Mouse (Mus musculus): ENCODE measurements around the gene Gm10295.

DNA sequence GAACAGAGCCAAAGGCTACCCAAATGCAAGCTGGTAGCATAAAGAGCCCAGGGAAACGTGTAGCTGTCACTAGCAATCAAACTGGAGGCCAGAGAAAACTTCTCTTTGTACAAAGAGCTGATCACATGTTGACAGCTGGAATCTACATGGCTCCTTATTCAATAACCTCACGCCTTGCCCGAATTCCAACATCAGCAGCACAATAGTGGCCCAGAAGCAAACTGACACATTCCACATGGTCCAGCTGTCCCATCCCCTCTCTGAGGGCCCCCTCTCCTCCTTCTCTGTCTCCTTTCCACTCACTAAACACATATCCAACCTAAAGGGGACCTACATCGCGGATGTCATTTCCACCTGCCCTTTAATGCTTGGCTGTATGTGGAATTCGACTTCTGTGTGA lies 26.7 kb upstream of the Gm10295 start:
- TF ChIP-seq TCF12 (IDR thresholded peaks at IDR 0.05; ENCODE audit: insufficient read depth, poor library complexity, severe bottlenecking) = no peak
- no peak for TF ChIP-seq CEBPB (IDR thresholded peaks at IDR 0.05; ENCODE audit: insufficient read depth, poor library complexity, severe bottlenecking)
- TF ChIP-seq POLR2A (IDR thresholded peaks at IDR 0.05; ENCODE audit: insufficient read length, low read depth) = no peak
- no peak for TF ChIP-seq POLR2AphosphoS2 (IDR thresholded peaks at IDR 0.05; ENCODE audit: insufficient read length, low read depth)
- TF ChIP-seq MYOG (IDR thresholded peaks at IDR 0.05; ENCODE audit: control insufficient read depth in 1 of 3, insufficient read depth in 1 of 3, insufficient read length in 2 of 3, low read depth in 2 of 3) = no peak
- TF ChIP-seq MYOD1 (IDR thresholded peaks at IDR 0.05; ENCODE audit: control insufficient read depth in 1 of 3, insufficient read length in 2 of 3, low read depth in 2 of 3) = no peak
- no peak for TF ChIP-seq USF1 (IDR thresholded peaks at IDR 0.05; ENCODE audit: low read depth)
- TF ChIP-seq MAX (IDR thresholded peaks at IDR 0.05; ENCODE audit: low read depth) = no peak
- no peak for TF ChIP-seq E2F4 (IDR thresholded peaks at IDR 0.05; ENCODE audit: insufficient read depth)
- no peak for TF ChIP-seq TCF3 (IDR thresholded peaks at IDR 0.05; ENCODE audit: insufficient read length, low read depth)
- TF ChIP-seq REST (IDR thresholded peaks at IDR 0.05; ENCODE audit: insufficient read depth, insufficient read length) = no peak
